Mouse (Mus musculus) cerebellum, postnatal 25 days (tissue): ENCODE measurements around the gene BC030870.

Experiments used
- DNase-seq, 2 experiments: peaks; one replicate each; pipeline ENCODE4 v3.0.0; 2021; ENCODE audit warnings: mixed read lengths in 2 of 2

BC030870 gene

DNA sequence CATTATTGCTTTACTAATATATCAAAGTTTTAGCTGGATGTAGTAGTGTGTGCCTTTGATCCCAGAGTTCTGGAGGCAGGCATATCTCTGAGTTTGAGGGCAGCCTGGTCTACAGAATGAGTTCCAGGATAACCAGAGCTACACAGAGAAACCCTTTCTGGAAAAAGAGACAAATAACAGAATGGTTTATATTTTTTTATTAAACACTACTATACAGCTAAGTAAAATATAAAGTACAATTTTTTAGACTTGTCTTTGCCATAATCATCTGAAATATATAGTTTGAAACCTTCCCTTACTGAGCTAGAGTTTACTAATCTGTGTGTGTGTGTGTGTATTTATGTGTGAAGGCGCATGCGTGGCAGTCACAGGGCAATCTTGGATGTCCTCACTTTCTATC is 54.6 kb downstream of the BC030870 start, which contains the start of gene Gm10663:
TSS of gene Gm10663 (plus strand) at position 301 of the 400 bp plus-strand sequence.
- DNase-seq = no peak

- DNase-seq = no peak
Observed at GRCm38 (mm10) chr8:65070996-65071395, 58.4 kb downstream of the BC030870 start.

- DNase-seq = no peak
Observed at GRCm38 (mm10) chr8:65068473-65068819, 60.9 kb downstream of the BC030870 start.

GRCm38 (mm10) chr8:65067694-65068472 is 61.5 kb downstream of the BC030870 start:
- no peak for DNase-seq

- DNase-seq = no peak
Observed at GRCm38 (mm10) chr8:65067031-65067430, 62.3 kb downstream of the BC030870 start.

- DNase-seq = no peak
Observed at GRCm38 (mm10) chr8:65065622-65066021, 63.7 kb downstream of the BC030870 start.

DNA sequence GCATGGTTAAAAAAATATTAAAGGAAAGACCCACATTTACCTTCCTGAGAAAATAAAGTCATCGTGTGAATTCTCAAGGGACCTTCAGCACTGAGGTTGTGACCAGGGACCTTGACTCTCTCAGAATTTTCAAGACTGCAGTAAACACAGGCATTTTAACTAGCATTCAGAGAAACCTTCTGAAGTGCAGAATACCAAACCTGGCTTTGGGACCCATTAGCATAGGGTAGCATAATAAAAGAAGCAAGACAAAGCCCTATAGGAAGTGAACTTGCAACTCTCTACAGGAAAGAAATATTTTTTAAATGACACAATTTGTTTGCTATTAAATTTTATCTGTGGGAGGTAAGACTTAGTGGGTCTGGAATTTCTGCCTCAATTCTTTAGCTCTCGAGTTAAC is 65.3 kb downstream of the BC030870 start:
- DNase-seq = no peak

DNA sequence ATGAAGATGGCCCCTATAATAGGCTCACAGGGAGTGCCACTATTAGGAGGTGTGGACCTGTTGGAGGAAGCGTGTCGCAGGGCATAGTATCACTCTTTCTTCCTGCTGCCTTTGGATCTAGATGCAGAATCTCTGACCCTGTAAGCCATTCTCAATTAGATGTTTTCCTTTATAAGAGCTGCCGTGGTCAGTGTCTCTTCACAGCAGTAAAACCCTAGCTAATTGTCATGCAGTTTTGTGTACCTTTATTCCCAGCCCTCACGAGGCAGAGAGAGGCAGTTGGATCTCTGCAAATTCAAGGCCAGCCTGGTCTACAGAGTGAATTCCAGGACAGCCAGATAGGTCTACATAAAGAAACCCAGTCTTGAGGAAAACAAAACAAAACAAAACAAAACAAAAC is 67.2 kb downstream of the BC030870 start:
- no peak for DNase-seq

- DNase-seq = no peak
Observed at GRCm38 (mm10) chr8:65056722-65057121, 72.6 kb downstream of the BC030870 start.

DNA sequence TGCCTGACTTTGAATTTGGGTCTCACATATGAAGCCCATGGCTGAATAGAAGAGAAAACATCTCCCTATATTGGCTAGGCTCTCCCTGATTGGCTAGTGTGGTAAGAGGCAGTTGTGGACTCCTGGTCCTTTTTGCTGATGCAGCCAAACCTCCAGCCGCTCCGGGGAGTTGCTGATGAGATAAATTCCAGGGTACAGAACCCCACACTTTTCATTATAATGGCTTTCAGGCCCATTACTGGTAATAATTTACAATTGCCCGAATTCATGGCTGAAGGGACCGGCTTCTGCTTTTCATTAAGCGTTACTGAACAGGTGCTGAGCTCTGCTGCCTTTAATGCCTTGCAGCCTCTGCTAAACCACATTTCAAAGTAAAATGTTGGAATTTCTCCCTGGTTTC is 75.4 kb downstream of the BC030870 start:
- DNase-seq = no peak

- no peak for DNase-seq
Observed at GRCm38 (mm10) chr8:65053554-65053953, 75.8 kb downstream of the BC030870 start.

GRCm38 (mm10) chr8:65047801-65048200 is 81.6 kb downstream of the BC030870 start:
- DNase-seq = no peak

- DNase-seq = no peak
Observed at GRCm38 (mm10) chr8:65047193-65047592, 82.2 kb downstream of the BC030870 start.

GRCm38 (mm10) chr8:65046565-65046964 is 82.8 kb downstream of the BC030870 start:
- DNase-seq = no peak

- DNase-seq = peak in 1 of 2 experiments; percentile 9
Observed at GRCm38 (mm10) chr8:65037117-65037533, 92.2 kb downstream of the BC030870 start, which contains the start of gene Apela. TSS of gene Apela (minus strand) at chr8:65037336.
